Mouse (Mus musculus) monocyte, adult 5-6 weeks (primary cell): ENCODE results near the gene Nceh1. TPM values are rescaled to one million over a fixed set of nuclear protein-coding genes. Genes with fewer than 3 reads are reported as not detected.
A peak's percentile ranks its signal among the peaks of the same experiment; 100 is the strongest.

Source experiments
- ATAC-seq: fragments of 153-309, 156-312 bp; replicated peaks from 2 replicates; pipeline ENCODE4 v1.8.0; 2017; ENCODE audit warnings: mild to moderate bottlenecking; ENCODE audit not compliant: low TSS enrichment, insufficient number of reproducible peaks, severe bottlenecking, poor library complexity, low FRiP score
- total RNA-seq: library from RNA; stranded (forward); fragments of 200-1000, 200-491, 200-594 nt; gene quantifications from 3 replicates; pipeline ENCODE4 v1.2.3, GENCODE M21; 2017

Gene Nceh1
- total RNA-seq, 1 experiment from 2014 or later = 12.1 TPM

GRCm38 (mm10) chr3:27189320-27190261, 6.8 kb downstream of the Nceh1 start:
- ATAC-seq = no peak

- no peak for ATAC-seq
Observed at GRCm38 (mm10) chr3:27190865-27191264, 8.1 kb downstream of the Nceh1 start.

GRCm38 (mm10) chr3:27191856-27192255, 9.1 kb downstream of the Nceh1 start:
- no peak for ATAC-seq

GRCm38 (mm10) chr3:27193844-27194317, 11.1 kb downstream of the Nceh1 start:
- no peak for ATAC-seq

GRCm38 (mm10) chr3:27195153-27195552, 12.4 kb downstream of the Nceh1 start:
- ATAC-seq = no peak

- no peak for ATAC-seq
Observed at GRCm38 (mm10) chr3:27195573-27196227, 12.9 kb downstream of the Nceh1 start.

- no peak for ATAC-seq
Observed at GRCm38 (mm10) chr3:27196529-27196928, 13.8 kb downstream of the Nceh1 start.

GRCm38 (mm10) chr3:27197816-27198215, 15.1 kb downstream of the Nceh1 start:
- ATAC-seq = no peak

GRCm38 (mm10) chr3:27199120-27199519, 16.4 kb downstream of the Nceh1 start:
- ATAC-seq = no peak

GRCm38 (mm10) chr3:27201728-27202411, 19.1 kb downstream of the Nceh1 start:
- ATAC-seq = no peak

- ATAC-seq = no peak
Observed at GRCm38 (mm10) chr3:27205068-27205467, 22.3 kb downstream of the Nceh1 start.

GRCm38 (mm10) chr3:27205514-27206220, 22.9 kb downstream of the Nceh1 start:
- ATAC-seq = no peak

- no peak for ATAC-seq
Observed at GRCm38 (mm10) chr3:27206221-27206560, 23.4 kb downstream of the Nceh1 start.

GRCm38 (mm10) chr3:27206577-27206976, 23.8 kb downstream of the Nceh1 start:
- no peak for ATAC-seq

GRCm38 (mm10) chr3:27209707-27210106, 26.9 kb downstream of the Nceh1 start:
- ATAC-seq = peak; percentile 29; the same call in 1 of the 2 replicates

- ATAC-seq = peak; percentile 70; the same call in 1 of the 2 replicates
Observed at GRCm38 (mm10) chr3:27210271-27210670, 27.5 kb downstream of the Nceh1 start.

- no peak for ATAC-seq
Observed at GRCm38 (mm10) chr3:27214016-27214816, 31.5 kb downstream of the Nceh1 start.

GRCm38 (mm10) chr3:27217331-27217730, 34.6 kb downstream of the Nceh1 start:
- ATAC-seq = no peak
